Mouse (Mus musculus) fibroblast of lung, adult 2 months (primary cell): ENCODE measurements at regions not wholly inside any gene's neighbourhood (a gene's known extent, or its start where the extent isn't known, plus 50 kb on each side); places are given as distances from the start of the nearest gene placed in this dataset.

ENCODE experiments used
- DNase-seq: peaks from one replicate; pipeline ENCODE4 v3.0.0-alpha.2; 2011; ENCODE audit warnings: low read depth

- no peak for DNase-seq
Observed at GRCm38 (mm10) chr6:31193202-31193601, 205.3 kb upstream of the Mkln1 start.

- no peak for DNase-seq
Observed at GRCm38 (mm10) chr6:31197631-31198338, 200.8 kb upstream of the Mkln1 start.

DNA sequence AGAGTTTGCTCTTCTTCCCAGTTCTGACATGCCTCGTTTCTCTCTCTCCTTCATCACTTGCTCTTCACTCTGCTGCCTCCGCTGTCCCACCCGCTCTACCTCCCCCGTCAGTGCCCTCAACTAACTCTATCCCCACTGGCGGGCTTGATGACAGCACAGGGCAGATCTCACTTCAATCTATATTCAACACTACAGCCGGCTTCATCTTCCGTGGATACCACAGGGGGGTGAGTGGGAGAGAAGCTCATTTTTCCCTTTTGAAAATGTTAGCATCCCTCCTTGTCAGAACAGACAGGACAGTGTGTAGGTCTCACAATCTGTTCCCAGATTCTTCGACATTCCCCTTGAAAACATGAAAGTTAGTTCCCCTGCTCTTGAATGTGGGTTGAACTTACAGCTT lies 200.2 kb upstream of the Mkln1 start:
- no peak for DNase-seq

DNA sequence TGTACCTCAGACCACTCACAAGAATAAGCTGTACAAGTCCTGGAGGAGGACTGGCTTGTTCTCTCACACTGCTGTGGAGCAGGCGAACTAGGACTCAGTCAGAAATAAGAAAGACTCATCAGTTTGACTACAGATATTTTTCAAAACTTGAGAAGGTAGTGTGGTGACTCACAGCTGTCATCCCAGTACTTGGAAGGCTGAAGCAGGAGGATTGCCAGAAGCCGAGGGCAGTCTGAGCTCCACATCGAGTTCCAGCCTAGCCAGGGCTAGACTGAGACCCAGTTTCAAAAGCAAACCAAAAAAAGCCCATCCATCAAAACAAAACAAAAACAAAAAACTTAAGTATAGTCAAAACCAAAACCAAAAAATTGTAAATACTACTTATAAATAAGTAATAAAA lies 197.8 kb upstream of the Mkln1 start:
- DNase-seq, result no peak

GRCm38 (mm10) chr6:31201375-31201972 lies 197.1 kb upstream of the Mkln1 start:
- no peak for DNase-seq

GRCm38 (mm10) chr6:31202594-31202993 lies 195.9 kb upstream of the Mkln1 start:
- no peak for DNase-seq

- DNase-seq, result no peak
Observed at GRCm38 (mm10) chr6:31204434-31204833, 194.1 kb upstream of the Mkln1 start.

GRCm38 (mm10) chr6:31204839-31205238 lies 193.7 kb upstream of the Mkln1 start:
- DNase-seq, result no peak

- no peak for DNase-seq
Observed at GRCm38 (mm10) chr6:31206106-31206505, 192.4 kb upstream of the Mkln1 start.

DNA sequence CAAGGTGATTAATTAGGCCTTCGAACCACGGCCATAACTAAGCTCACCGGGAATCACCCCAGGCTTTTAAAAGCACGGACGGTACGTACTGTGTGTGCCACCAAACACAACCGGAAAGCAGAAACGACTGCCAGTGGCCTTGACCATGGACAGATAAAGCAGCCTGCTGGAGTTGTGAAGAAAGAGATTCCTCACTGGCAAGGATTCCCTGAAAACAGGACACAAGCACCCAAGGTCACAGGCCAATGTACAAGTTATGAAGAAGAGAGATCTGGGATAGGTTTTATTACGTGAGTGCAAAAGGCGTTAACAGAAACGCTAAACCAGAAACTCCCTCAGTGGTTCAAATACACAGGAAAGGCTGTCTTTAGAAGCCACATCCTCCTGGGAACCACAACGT lies 191.3 kb upstream of the Mkln1 start:
- no peak for DNase-seq

DNA sequence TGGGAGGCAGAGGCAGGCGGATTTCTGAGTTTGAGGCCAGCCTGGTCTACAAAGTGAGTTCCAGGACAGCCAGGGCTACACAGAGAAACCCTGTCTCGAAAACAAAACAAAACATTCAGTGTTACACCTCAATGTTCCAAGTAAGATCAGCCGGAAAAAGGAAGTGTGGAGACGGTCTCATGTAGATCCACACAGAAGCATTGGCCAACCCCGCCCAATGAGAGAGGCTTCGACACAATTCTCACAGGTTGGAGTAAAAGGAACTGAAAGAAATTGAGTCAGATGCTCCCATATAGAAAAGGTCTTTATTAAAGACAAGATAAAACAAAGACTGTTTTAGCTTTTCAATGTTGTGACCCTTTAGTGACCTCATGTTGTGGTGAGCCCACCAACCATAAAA lies 190.3 kb upstream of the Mkln1 start:
- DNase-seq, result no peak

GRCm38 (mm10) chr6:31209411-31210139 lies 189.0 kb upstream of the Mkln1 start:
- DNase-seq, result no peak

GRCm38 (mm10) chr6:31210209-31210714 lies 188.3 kb upstream of the Mkln1 start:
- no peak for DNase-seq

DNA sequence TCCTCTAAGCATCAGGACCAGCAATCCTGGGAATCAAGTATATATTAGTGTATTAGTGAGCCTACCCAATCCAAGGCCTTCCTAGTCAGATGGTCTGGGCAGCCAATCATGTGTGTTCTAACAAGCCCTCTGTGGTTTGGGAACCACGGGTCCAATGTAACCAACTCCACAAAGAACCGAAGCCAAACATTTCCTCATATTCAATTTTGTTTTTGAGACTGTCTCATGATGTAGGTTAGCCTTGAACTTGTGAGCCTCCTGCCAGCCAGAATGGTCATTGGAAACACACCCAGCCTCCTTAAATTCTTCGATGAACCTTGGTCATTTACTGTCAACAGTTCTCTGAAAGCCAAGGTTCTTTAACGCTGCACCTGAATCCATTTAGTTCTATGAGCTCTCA lies 187.4 kb upstream of the Mkln1 start:
- DNase-seq, result no peak

- no peak for DNase-seq
Observed at GRCm38 (mm10) chr6:31211616-31212015, 186.9 kb upstream of the Mkln1 start.

DNA sequence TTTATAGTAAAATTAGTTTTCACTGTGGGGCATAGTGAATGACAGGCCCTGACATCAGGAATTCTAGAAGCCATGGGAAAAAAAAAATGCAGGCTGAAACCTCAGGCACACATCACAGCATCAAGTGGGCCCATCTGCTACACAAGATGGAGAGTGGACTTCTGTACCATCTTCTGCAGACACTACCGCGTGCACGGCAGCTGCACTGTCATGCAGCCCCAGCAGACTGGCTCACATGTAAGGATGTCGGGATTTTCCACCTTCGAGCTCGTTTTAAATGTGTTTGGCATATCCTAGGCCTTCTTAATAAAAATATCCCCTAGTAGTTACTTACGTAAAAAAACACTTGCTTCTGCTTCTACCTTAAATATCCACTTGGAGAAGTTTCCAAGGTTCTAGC lies 186.5 kb upstream of the Mkln1 start:
- no peak for DNase-seq

DNA sequence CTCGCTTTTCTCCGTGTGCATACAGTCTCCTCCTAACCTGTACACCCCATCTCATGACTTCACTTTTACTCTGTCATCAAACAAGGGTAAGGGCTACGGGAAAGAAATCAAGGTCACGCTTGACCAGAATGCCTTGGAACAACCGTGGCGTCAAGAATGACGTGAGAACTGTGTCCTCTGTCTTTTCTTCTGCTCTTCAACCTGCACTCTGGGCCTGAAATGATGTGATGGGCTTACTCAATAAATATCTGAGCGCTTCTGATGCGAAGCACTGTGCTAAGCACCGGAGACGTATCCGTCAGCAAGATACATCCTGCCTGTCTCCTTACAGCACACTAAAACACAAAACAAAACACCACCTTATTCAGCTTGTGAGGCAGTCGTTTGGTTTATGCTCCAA lies 185.8 kb upstream of the Mkln1 start:
- no peak for DNase-seq

DNA sequence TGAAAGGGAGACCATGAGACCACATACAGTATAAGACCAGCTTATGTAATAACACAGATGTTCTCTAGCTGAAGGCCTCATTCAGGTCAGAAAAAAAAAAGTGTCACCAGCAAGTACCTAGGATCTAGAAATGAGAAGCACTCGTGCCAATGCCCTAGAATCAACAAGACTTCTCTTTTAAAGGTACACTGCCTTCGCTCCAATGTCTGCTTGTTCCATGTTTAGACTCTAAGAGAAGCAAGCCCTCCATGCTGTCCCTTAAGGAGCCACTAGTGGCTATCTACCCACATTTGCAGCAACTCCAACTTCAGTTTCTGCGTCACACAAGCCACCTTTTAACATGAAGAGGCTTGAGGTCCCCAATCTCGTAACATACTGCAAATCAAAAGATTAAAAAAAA lies 185.4 kb upstream of the Mkln1 start:
- DNase-seq, result no peak

DNA sequence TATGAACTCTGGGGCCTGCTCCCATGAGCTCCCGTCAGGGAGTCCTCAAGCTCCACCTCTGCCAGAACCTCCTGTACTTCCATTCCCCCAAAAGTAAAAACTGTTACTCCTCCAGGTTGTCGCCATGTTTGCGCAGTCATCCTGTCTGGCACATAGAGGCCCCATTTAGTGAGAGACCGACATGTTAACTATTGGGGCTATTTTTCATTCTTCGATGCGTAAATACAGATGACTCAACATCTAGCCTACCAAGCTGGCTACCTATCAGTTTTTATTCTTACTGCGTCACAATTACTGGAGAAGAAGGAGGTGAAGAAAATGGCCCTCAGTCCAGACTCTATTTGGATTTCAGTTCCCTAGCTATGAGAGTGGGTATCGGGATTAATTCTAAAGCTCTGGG lies 182.9 kb upstream of the Mkln1 start:
- no peak for DNase-seq

GRCm38 (mm10) chr6:31216206-31217059 lies 182.1 kb upstream of the Mkln1 start:
- DNase-seq, result peak; percentile 76

DNA sequence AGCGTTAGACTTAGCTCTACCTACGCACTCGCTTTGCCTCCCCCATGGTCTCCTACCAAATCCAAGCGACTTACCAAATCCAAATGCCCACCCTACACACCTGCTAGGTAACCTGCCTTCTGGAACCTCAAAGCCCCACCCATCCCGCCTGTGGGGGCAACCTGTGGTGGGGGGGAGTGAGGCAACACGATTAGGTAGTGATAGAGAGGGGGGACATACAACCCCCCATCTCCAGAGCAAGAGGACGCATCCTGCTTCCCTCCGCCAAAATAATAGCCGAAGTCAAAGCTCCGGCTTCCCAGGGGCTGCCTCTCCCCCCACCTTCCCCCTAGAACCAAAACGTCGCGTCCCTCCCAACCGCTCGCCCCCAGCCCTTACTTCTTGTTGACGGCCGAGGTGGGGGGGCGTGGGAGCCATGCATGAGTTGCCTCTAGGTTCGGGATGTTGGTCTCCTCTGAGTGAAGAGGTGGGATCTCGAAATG lies 181.4 kb upstream of the Mkln1 start:
- DNase-seq, result no peak

GRCm38 (mm10) chr6:31217641-31218138 lies 180.8 kb upstream of the Mkln1 start:
- no peak for DNase-seq
